Mouse (Mus musculus) E14TG2a.4 (cell line): Measurements from ENCODE around the gene Fcgr1.
"Not testable (repeated sequence)": the region's sequence is repeated elsewhere in the genome, so short reads cannot be mapped to it uniquely, and the experiment has no call there.

Experiments
- H3K27me3 ChIP-seq: 2 replicates; pipeline ENCODE4 v1.6.1; 2014; ENCODE audit warnings: low read length, control low read depth; ENCODE audit not compliant: insufficient read depth
- H3K36me3 ChIP-seq: 2 replicates; pipeline ENCODE4 v1.6.1; 2014; ENCODE audit warnings: low read length, control low read depth; ENCODE audit not compliant: insufficient read depth
- H3K4me1 ChIP-seq: replicated peaks from 2 replicates; pipeline ENCODE4 v1.6.1; 2014; ENCODE audit warnings: low read depth, low read length, control low read depth
- H3K4me3 ChIP-seq: replicated peaks from 2 replicates; pipeline ENCODE4 v1.5.1; 2014; ENCODE audit warnings: mild to moderate bottlenecking, low read length
- H3K9me3 ChIP-seq: 2 replicates; pipeline ENCODE4 v1.6.1; 2014; ENCODE audit warnings: low read length, control low read depth
- CTCF ChIP-seq: conservative IDR thresholded peaks from 2 replicates; pipeline ENCODE4 v1.5.1; 2014; ENCODE audit warnings: low read length
- NANOG ChIP-seq: IDR thresholded peaks from 2 replicates; pipeline ENCODE4 v1.6.1; 2014; ENCODE audit warnings: borderline replicate concordance, low read length, mixed read lengths
- POU5F1 ChIP-seq: IDR thresholded peaks from 2 replicates; pipeline ENCODE4 v1.6.1; 2014; ENCODE audit warnings: low read length, borderline replicate concordance

Fcgr1 gene

GRCm38 (mm10) chr3:96254683-96255355, 39.0 kb downstream of the Fcgr1 start:
- Histone ChIP-seq H3K9me3 (no peaks in the 10 kb centered on the region), H3K4me3 (peak overlapping the region; percentile 68), H3K27me3 (no peaks in the 10 kb centered on the region), H3K4me1 (peaks cover 45% of the 10 kb centered on the region), H3K36me3 (no peaks in the 10 kb centered on the region)
- TF ChIP-seq CTCF (no peak), NANOG (no peak), POU5F1 (no peak)

- TF ChIP-seq POU5F1 (no peak), CTCF (no peak), NANOG (no peak)
- Histone ChIP-seq H3K4me1 (peaks cover 52% of the 10 kb centered on the region), H3K9me3 (no peaks in the 10 kb centered on the region), H3K36me3 (peaks cover 8% of the 10 kb centered on the region; the same call in 1 of the 2 replicates), H3K27me3 (no peaks in the 10 kb centered on the region), H3K4me3 (no peak overlapping the region)
Observed at GRCm38 (mm10) chr3:96251787-96252186, 42.0 kb downstream of the Fcgr1 start.

GRCm38 (mm10) chr3:96250890-96251289, 42.9 kb downstream of the Fcgr1 start:
- H3K36me3 ChIP-seq = peaks cover 8% of the 10 kb centered on the region; the same call in 1 of the 2 replicates
- no peak overlapping the region for H3K4me3 ChIP-seq
- no peaks in the 10 kb centered on the region for H3K9me3 ChIP-seq
- TF ChIP-seq CTCF (no peak), POU5F1 (no peak), NANOG (no peak)
- peaks cover 45% of the 10 kb centered on the region for H3K4me1 ChIP-seq
- H3K27me3 ChIP-seq = no peaks in the 10 kb centered on the region

GRCm38 (mm10) chr3:96249034-96249345, 44.8 kb downstream of the Fcgr1 start:
- H3K27me3 ChIP-seq = no peaks in the 10 kb centered on the region
- peaks cover 37% of the 10 kb centered on the region for H3K4me1 ChIP-seq
- H3K9me3 ChIP-seq = no peaks in the 10 kb centered on the region
- TF ChIP-seq NANOG (no peak), POU5F1 (no peak), CTCF (no peak)
- peak overlapping the region; percentile 78 for H3K4me3 ChIP-seq
- H3K36me3 ChIP-seq = peaks cover 8% of the 10 kb centered on the region; the same call in 1 of the 2 replicates

- peaks cover 43% of the 10 kb centered on the region for H3K4me1 ChIP-seq
- H3K36me3 ChIP-seq = peaks cover 8% of the 10 kb centered on the region; the same call in 1 of the 2 replicates
- TF ChIP-seq NANOG (no peak), CTCF (no peak), POU5F1 (no peak)
- no peaks in the 10 kb centered on the region for H3K9me3 ChIP-seq
- no peaks in the 10 kb centered on the region for H3K27me3 ChIP-seq
- peak overlapping the region; percentile 78 for H3K4me3 ChIP-seq
Observed at GRCm38 (mm10) chr3:96248141-96249033, 45.4 kb downstream of the Fcgr1 start.

GRCm38 (mm10) chr3:96247356-96248140, 46.2 kb downstream of the Fcgr1 start:
- peaks cover 51% of the 10 kb centered on the region for H3K4me1 ChIP-seq

GRCm38 (mm10) chr3:96246427-96246856, 47.3 kb downstream of the Fcgr1 start, which contains the start of gene Hist2h3c1:
Gene Hist2h3c1 (plus strand): TSS chr3:96246685.
- peaks cover 62% of the 10 kb centered on the region for H3K4me1 ChIP-seq
- H3K9me3 ChIP-seq, H3K27me3 ChIP-seq, H3K36me3 ChIP-seq: not testable (repeated sequence)
- H3K4me3 ChIP-seq = peak within 1 kb of the TSS; percentile 78

More at GRCm38 (mm10) chr3:96247356-96248140, 46.2 kb downstream of the Fcgr1 start:
- H3K4me3 ChIP-seq = peak overlapping the region; percentile 78
- H3K9me3 ChIP-seq = no peaks in the 10 kb centered on the region
- TF ChIP-seq CTCF (no peak), POU5F1 (no peak), NANOG (no peak)
- no peaks in the 10 kb centered on the region for H3K27me3 ChIP-seq
- H3K36me3 ChIP-seq = peaks cover 8% of the 10 kb centered on the region; the same call in 1 of the 2 replicates

- H3K27me3 ChIP-seq, H3K9me3 ChIP-seq, H3K36me3 ChIP-seq, H3K4me3 ChIP-seq: not testable (repeated sequence)
- H3K4me1 ChIP-seq = peaks cover 66% of the 10 kb centered on the region
Observed at GRCm38 (mm10) chr3:96246018-96246417, 47.8 kb downstream of the Fcgr1 start.

- not testable (repeated sequence) for H3K9me3 ChIP-seq, H3K36me3 ChIP-seq, H3K27me3 ChIP-seq
- peaks cover 62% of the 10 kb centered on the region for H3K4me1 ChIP-seq
- H3K4me3 ChIP-seq = peak within 1 kb of the TSS; percentile 82
Observed at GRCm38 (mm10) chr3:96245003-96245886, 48.5 kb downstream of the Fcgr1 start, which contains the start of gene Hist2h2aa1. Gene Hist2h2aa1 (plus strand): TSS chr3:96245497.
